Mouse (Mus musculus) lung, embryonic 16.5 days (tissue): ENCODE measurements around the gene Serpina7. TPM values are rescaled to one million over a fixed set of nuclear protein-coding genes. Genes with fewer than 3 reads are reported as not detected.

Experiments used
- ATAC-seq: fragments of 200-750 bp; cut with Nextera tagmentation; 2 replicates; pipeline ENCODE4 v1.8.0; 2017; ENCODE audit warnings: low read depth, mild to moderate bottlenecking, moderate library complexity
- H3K27ac ChIP-seq: fragments of 300-500 bp; sonication (generic); 2 replicates; pipeline ENCODE4 v1.5.1; 2014; ENCODE audit warnings: mild to moderate bottlenecking, control low read depth, low read length
- H3K27me3 ChIP-seq: fragments of 300-500 bp; sonication (generic); 2 replicates; pipeline ENCODE4 v1.6.1; 2014; ENCODE audit warnings: low read depth, low read length, mixed read lengths; ENCODE audit not compliant: control insufficient read depth, insufficient read depth
- H3K36me3 ChIP-seq: fragments of 300-500 bp; sonication (generic); 2 replicates; pipeline ENCODE4 v1.6.1; 2014; ENCODE audit warnings: low read length; ENCODE audit not compliant: control insufficient read depth, insufficient read depth
- H3K4me1 ChIP-seq: fragments of 300-500 bp; sonication (generic); replicated peaks from 2 replicates; pipeline ENCODE4 v1.6.1; 2014; ENCODE audit warnings: low read length, mixed read lengths; ENCODE audit not compliant: control insufficient read depth, insufficient read depth
- H3K4me2 ChIP-seq: fragments of 300-500 bp; sonication (generic); 2 replicates; pipeline ENCODE4 v1.6.1; 2014; ENCODE audit warnings: low read depth, low read length, control low read depth
- H3K4me3 ChIP-seq: fragments of 300-500 bp; sonication (generic); 2 replicates; pipeline ENCODE4 v1.5.1; 2014; ENCODE audit warnings: mild to moderate bottlenecking, low read length, control low read depth
- H3K9ac ChIP-seq: fragments of 300-500 bp; sonication (generic); 2 replicates; pipeline ENCODE4 v1.6.1; 2014; ENCODE audit warnings: low read length, control low read depth
- H3K9me3 ChIP-seq: fragments of 300-500 bp; sonication (generic); 2 replicates; pipeline ENCODE4 v1.6.1; 2016; ENCODE audit warnings: low read length; ENCODE audit not compliant: control insufficient read depth
- WGBS: fragments of 180-500 bp; shearing (Covaris S2); extraction: QIAGEN DNeasy Blood & Tissue Kit; methylation state at CpG from one replicate; pipeline ENCODE4 v1.1.7; 2014; 5-methylcytosine and 5-hydroxymethylcytosine counted together
- polyA plus RNA-seq: library from polyadenylated mRNA; unstranded; fragments of >200 nt; fragmentation: Nextera tagmentation; extraction: Ambion mirVana; gene quantifications from 2 replicates; pipeline ENCODE4 v1.2.1, GENCODE M21; 2015

The Serpina7 gene
- polyA plus RNA-seq, 1 experiment from 2014 or later = 0.25 TPM

GRCm38 (mm10) chrX:139037666-139038065, 47.4 kb downstream of the Serpina7 start:
- 91% methylated on average over 1 of the region's 1 CpGs for WGBS
- no peaks in the 10 kb centered on the region for H3K9me3 ChIP-seq
- no peak overlapping the region for H3K9ac ChIP-seq
- H3K36me3 ChIP-seq = no peaks in the 10 kb centered on the region
- no peak overlapping the region for H3K27ac ChIP-seq
- ATAC-seq = no peak
- H3K4me2 ChIP-seq = no peak overlapping the region
- no peak overlapping the region for H3K4me3 ChIP-seq
- no peaks in the 10 kb centered on the region for H3K4me1 ChIP-seq
- H3K27me3 ChIP-seq = no peaks in the 10 kb centered on the region

Other genes with a start within 250 kb of the Serpina7 start
- 13.2 and 16.2 TPM in 2 replicates for gene Nrk, start 170.8 kb downstream of the Serpina7 start, polyA plus RNA-seq
- gene 4930513O06Rik, start 1.0 kb upstream of the Serpina7 start, polyA plus RNA-seq = not detected in 2 replicates
- not detected in 2 replicates for gene 4933428M09Rik, start 94.0 kb upstream of the Serpina7 start, polyA plus RNA-seq
- 41.4 and 45.6 TPM in 2 replicates for gene Mum1l1, start 124.8 kb upstream of the Serpina7 start, polyA plus RNA-seq
- not detected in 2 replicates for gene Trap1a, start 248.4 kb upstream of the Serpina7 start, polyA plus RNA-seq